Mouse (Mus musculus) kidney, postnatal 25 days (tissue): ENCODE measurements around the gene Klhl5.

Experiments used
- DNase-seq, 2 experiments: peaks; one replicate each; pipeline ENCODE4 v3.0.0; 2021; ENCODE audit warnings: mixed read lengths in 2 of 2

Gene Klhl5

DNA sequence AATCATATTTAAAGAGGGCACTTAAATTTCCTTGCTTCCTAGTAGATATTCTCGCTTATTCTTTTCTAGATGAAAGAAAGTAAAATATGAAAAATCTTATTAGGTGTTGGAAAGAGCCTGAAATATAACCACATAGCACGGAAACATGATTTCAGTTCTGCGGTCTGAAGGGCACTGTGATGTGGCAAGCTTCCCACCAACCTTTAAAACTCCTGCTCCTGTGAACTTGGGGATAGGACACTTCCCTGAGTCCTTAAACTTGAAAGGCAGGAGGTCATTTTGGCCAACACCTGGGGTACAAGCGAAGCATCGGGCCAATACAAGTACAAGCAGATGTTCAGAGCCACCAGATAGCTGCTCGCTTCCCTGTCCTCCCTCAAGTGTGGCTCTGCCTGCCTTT is 42.4 kb downstream of the Klhl5 start:
- peak in 1 of 2 experiments; percentile 47 for DNase-seq

DNA sequence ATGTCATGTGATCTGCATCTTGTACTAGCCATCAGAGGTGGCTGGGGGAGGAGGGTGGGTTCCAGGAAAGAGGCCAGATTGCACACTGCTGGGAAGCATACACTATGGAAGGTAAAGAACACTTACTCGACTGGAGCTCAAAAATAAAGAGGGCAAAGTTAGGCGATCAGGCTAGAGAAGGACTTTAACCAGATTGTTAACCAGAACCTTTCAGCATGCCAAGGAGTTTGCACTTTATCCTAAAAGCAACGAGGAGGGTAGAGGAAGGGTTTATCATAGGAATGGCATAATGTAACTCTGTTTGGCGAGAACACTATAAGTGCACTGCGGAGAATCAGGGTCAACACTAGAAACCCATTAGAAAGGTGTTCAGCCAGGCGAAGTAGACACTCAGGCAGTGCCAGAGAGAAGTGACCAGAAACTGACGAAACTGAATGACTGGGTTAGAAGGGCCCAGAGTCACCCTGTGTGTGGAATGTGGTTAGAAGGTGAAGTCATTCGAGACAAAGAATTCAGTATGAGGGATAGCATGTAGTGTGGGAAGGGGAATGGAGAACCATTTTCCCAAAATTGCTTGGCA is 43.1 kb downstream of the Klhl5 start:
- no peak for DNase-seq

DNA sequence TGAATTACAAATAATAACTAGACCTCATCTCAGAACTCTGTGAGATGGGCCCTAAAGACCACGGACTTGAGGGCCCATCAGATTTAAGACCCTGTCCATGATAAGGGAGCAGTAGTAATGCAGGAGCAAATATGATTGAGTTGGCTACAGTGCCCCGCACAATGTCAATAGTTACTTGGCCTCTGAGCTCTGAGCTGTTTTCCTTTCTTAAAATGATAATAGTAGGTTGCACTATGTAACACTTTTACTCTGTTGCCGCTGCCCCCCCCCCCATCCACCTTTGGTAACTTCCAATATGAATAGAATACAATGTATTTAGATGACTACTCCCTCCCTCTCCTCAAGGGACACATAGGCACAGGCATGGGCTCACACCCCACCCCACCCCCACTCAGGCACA is 43.9 kb downstream of the Klhl5 start:
- DNase-seq, result no peak

DNA sequence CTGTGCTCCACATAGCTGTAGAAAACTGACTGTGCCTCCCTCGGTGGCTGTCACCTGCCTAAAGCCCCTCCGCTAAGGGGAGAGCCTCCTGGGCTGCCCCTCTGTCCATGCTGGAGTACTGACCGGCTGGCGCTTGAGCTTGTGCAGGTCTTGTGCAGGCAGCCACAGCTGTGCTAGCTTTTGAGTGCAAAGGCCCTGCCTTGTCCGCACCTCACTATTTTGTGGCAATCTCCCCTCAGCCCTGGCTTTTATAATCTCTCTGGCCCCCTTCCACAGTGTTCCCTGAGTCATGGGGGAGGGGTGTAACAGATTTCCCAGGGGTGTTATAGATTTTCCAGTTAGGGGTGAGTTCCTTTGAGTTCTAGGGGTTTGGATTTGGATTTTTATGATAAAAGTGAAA is 44.4 kb downstream of the Klhl5 start:
- DNase-seq, result no peak

DNA sequence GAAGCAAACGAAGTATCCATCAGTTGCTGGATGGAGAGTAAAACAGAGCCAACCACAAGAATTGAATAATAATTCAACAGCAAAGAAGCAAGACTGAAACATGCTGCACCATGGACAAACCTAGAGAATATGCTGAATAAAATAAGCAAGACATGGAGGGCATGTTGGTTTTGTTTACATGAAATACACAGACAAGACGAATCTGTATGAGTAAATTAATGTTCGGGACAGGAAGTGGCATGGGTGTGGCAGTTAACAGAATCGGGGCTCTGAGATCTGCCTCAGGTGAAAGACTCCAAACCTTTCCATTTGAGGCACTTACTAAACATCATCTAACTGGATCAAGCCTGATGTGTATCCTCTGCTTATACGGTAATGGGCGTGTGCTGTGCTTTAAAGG is 46.9 kb downstream of the Klhl5 start:
- no peak for DNase-seq

DNA sequence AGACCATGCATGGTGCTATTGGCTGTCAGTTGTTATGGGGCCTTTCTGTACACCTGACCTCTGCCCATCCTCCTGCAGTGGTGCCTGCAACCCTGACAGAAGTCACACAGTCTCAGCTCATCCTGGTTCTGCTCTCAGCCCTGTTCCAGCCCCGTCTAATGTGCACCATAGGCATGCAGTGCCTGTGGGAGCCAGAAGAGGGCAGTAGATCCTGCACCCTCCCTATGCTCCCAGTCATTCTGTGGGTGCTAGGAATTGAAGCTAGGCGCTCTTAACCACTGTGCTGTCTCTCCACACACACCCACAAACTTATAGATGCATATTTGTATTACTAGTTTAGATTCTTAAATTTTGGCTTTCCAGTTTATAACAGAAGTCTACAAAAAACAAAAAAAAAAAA is 49.5 kb downstream of the Klhl5 start:
- peak; percentile 48 to 58 for DNase-seq

DNA sequence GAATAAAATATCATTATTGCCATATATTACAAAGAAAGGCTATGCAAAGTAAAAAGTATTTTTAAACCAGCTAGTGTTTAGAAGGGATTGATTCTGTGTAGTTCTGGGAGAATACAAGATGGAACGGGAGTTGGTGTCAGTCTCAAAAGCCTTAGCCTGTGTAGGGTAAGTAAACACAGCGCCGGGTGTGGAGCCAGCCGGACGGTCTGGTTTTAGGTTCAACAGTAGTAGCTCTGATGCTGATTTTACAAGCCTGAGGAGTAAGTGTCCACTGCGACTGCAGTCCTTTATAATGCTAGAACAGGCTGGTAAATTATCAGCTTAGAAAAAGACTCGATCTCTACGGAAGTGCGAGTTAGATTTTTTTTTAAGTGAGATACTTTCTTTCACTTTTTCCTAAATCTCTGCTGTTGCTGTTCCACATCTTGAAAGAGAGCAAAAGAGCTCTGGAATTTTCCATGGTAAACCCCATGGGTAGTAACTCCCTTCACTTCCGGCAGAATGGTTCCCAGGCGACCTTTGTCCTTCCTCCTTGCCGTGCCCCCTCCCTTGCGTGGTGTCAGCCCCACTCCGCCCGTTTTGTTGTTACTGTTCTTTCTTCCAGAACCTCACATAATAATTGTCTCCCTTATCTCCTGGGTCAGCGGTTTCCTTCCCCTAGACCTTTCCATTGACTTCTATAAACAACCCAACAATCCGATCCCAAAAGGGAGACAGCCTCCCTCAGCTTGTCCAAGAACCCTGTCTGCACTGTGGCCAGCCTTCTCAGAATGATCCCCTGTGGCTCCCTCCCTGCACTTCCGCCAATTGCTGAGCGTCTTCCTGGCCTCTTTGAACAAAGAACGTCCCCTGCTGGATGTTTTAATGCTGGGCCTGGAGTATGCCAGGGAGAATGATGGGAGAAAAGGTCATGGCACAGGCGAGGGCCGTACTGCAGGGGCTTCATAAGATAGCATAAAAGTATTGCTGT is 50.4 kb downstream of the Klhl5 start:
- peak; percentile 83 to 92 for DNase-seq

DNA sequence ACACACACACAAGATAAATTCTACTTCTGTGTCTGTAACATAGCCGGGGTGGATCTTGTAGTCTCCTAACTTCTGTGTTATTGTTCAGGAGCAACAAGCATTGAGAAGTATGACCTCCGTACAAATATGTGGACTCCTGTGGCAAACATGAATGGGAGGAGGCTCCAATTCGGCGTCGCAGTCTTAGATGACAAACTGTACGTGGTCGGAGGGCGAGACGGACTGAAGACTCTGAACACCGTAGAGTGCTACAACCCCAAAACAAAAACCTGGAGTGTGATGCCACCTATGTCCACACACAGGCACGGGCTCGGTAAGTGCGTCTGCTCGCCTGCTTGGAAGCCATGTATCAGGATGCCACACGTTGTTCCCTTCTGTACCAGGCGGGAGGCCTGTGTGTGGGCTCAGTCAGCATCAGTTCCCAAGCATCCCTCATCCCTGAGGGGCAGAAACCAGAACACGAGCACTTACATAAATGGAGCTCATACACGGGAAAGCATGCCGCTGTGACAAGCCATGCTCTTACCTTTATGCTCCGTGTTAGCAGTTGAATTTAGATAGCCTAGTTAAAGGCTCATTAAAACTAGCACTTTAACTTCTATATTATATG is 51.5 kb downstream of the Klhl5 start:
- DNase-seq, result no peak

DNA sequence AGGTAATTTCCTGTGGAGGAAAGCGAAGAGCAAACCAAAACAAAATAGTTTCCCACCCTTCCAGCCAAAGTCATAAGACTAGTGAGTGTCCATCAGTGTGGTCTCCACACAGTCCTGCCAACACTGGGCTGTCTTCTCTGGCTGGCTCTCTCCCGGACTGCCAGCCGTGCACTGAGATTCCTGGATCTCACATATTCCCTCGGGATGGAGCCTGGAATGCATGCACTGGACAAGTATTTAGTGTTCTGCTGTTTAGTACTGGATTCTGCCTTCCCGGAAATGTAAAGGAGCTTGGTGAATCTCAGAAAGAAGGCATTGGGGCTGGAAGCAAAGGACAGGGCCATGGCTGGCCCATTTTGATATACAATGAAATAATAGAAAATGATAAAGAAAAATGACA is 55.7 kb downstream of the Klhl5 start:
- DNase-seq, result no peak

DNA sequence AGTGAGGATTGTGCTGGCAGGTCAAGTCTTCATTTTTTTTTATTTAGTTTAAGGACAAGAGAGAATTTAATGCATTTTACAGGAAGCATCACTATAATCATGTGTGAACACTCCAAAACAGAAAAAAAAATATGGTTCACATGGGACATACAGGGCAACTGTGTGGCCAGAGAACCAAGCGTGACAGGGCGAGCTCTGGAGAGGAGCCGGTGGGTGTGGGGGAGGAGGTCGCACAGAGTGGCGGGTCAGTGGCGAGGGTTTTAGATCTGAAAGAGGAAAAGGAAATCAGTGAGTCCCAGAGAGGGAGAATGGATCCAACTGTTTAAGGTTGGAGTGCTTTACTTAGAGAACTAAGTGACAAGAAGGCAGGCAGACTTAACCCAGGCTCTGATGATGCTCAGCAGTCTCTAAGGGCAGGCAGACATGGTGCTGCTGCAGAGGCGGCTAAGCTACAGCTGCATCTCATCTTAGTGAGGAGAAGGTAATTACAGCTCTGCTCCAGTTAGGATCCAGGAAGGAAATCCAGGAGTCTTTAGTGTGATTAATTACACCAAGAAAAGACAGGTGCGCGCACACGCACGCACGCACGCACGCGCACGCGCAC is 56.3 kb downstream of the Klhl5 start:
- DNase-seq, result no peak

DNA sequence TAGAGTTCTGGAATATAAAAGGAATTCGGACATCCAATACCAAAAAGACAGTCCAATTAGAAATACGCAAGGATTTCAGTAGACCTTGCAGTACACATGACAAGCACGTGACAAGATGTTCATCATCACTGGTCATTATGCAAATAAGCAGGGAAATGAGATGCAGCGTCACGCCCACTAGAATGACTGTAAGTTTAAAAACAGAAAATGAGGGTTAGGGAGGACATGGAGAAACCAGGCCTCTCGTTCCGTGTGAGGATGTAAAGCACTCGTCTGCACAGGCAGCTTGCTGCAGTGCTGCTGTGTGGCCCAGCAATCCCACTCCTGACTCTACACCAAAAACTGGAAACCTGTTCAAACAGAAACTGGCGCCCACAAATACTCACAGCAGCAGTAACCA is 62.9 kb downstream of the Klhl5 start:
- no peak for DNase-seq

DNA sequence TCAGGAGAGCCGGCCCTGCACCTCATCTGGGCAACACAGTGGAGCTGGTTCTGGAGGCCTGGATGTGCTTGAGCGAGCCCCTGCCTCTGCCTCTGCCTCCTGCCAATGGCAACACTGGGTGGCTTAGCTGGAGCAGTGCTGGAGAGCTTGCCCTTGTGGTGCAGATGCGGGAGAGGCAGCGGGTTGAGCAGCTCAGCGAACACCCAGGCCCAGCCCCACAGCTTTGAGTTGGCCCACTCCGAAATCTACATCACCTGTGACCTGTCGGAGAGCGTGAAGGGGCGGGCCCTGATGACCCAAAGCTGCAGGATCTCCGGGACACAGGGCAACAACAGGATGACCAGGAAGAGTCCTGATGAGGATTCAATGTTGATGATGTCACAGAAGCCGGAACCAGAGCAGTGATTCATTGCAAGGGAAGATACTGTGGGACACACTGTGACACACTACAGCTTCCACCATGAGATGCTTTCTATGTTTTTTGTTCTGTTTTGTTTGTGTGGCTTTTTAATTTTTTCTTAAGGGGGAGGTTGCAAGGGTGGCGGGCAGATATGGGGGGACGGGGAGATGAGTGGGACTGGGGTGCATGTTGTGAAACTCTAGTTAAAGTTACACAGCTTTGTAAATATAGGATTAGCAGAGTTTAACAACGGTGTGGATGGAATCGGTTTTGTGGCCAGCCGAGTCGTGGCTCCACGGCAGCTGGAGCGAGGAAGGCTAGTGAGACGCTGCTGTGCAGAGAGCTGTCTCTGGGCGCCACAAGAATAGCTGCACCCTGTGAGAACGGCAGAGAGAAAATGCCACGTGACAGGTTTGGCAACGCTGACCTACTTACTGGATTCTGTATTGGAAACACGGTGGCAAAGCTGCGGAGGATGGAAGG is 67.9 kb downstream of the Klhl5 start:
- DNase-seq, result peak; percentile 39 to 45

DNA sequence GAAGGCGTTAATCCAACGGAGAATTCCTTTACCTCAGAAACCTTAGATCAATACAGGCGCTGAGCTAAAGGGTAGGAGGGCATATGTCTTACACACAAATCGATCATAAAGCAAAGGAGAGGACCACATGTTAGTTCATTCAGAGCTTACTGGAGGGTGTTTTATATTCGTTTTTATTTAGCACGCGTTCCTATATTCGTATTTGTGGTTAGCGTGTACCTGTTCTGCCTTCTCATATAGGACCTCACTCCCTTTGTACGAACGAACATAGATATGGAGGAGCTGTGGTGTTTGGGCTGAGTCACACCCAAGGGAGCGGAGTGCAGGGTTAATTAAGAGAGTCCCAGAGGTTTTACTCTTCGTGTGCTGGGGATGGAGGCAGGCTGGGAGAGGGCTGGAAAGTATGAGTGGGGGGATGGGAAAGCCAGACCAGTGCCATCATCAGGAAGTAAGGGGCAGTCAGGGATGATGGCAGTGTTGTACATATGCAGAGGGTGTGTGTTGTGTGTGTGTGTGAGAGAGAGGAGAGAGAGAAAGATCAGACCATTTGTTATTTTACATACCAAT is 68.7 kb downstream of the Klhl5 start:
- DNase-seq, result no peak

DNA sequence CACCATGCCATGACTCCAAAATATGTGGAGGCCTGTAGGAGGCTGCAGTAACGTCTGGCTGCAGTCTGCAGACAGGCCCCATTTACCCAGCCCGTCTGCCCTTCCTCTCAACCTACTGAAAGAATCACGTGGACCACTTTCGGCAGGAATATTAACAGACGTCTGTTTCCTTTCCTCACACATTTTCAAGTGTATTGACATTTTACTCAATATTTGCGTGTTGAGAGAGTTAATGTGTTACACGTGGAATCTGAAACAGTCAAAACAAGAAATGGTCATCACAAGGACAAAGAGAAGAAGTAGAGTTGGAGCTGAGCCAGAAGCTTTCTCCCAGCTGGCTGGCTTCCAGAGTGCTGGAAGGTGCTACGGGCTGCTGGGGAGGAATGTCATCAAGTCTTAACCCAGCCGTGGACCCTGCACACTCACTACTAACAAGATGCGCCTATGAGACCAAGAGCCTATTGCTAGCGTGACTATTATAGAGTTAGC is 69.7 kb downstream of the Klhl5 start:
- peak; percentile 80 for DNase-seq

DNA sequence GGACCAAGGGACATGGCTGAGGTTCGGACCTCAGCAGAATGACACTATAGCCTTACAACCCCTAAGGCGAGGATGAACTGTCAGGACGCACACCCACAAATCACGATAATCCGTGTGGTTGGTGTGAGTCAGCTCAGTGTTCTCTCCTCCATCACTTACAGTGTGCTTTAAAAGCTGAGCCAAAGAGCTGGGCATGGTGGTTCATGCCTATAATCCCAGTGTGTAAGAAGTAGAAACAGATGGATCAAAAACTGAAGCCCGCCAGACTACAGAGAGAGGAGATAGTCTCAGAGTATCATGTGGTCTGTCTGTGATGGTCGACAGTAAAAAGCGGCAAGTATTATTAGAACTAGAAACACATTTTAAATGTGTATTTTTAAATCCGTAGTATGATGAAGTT is 71.1 kb downstream of the Klhl5 start:
- no peak for DNase-seq

DNA sequence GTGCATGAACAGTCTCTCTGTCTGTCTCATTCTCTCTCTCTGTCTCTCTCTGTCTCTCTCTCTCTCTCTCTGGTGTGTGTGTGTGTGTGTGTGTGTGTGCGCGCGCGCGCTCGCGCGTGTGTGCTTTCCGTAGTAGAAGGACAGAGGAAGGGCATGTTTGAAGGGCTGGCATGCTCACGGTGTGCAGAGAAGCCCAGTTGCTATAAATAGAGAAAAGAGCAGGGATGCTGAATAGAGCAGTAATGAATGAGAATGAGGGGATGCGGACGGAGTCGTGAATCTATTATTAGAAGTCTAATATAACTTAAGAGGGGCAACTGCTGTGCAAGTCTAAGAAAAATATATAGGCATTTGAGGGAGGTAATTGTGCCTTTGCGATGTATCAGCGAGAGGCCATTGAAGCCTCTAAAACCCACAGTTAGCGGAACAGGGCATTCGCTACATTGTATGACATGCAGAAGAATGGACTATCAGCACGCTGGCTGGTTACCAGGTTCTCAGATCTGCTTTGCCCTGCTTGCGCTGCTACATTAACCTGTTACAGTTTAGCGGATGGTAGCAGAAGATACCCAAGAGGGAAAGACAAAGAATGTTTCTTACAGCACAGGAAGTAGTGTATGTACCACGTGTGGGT is 73.9 kb downstream of the Klhl5 start:
- DNase-seq, result no peak

DNA sequence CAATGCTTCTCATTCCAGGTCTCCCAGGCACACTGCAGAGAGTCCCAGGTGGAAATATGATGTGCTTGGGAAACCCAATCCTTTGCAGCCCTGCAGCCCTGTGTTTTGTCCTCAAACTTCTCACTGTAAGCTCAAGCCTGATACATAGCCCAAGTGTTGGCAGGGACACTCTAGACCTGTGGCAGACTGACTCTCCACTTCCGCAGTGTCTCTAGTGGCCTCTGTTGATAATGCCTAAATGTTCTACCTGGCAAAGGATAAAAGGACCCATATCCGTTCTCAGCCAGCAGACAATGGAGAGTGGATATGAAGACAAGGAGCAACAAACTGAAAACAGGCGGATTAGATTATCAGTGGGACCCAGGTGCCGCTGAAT is 74.4 kb downstream of the Klhl5 start:
- DNase-seq, result no peak

DNA sequence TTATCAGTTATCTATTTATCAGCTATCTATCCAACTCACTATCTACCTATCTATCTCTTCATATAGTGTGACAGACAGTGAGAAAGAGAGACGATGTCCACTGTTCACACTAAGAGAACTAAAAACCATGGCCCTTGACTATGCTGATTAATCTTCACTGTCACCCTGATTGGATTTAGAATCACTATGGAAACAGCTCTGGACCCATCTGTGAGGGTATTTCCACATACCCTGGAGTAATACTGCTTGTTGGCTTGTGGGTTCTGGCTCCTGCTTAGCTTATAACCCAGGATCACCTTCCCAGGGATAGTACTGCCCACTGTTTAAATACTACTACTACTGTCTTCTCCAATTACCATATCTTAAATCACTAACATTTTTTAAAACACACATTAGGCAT is 74.9 kb downstream of the Klhl5 start:
- no peak for DNase-seq

DNA sequence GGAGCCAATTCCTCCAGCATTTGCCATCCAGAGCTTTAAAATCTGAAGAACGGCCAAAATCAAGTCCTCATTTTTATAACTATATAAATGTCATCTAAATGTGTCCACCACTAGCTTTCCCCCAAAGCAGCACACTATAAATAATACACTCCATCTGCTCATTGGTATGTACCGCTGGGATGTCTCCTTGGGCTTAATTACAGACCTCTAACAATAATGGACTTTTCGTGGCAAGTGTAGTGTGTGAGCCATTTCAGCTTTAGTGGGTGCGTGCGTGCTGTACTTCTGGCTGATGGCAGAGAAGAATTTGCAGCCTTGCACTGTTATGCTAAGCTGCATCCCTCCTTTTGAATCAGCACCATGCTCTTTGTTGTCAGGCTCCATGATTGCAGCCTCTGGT is 84.3 kb downstream of the Klhl5 start:
- DNase-seq, result no peak

DNA sequence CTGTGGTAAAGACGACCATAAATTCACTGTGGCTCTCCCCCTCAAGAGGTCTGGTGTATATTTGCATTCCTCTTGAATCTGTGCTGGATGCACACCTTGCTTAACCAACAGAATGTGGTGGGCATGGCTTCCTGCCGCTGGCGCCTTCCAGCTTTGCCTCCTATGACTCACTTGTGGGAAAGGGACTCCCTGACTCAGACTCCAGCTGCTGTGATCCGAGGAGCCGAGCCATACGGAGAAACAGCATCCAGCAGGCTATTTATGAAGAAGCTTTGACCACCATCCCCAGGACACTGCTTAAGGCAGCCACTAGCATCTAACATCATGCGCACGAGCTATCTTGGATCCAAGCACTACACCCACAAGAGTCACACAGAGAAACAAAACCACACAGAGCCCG is 87.1 kb downstream of the Klhl5 start:
- no peak for DNase-seq

DNA sequence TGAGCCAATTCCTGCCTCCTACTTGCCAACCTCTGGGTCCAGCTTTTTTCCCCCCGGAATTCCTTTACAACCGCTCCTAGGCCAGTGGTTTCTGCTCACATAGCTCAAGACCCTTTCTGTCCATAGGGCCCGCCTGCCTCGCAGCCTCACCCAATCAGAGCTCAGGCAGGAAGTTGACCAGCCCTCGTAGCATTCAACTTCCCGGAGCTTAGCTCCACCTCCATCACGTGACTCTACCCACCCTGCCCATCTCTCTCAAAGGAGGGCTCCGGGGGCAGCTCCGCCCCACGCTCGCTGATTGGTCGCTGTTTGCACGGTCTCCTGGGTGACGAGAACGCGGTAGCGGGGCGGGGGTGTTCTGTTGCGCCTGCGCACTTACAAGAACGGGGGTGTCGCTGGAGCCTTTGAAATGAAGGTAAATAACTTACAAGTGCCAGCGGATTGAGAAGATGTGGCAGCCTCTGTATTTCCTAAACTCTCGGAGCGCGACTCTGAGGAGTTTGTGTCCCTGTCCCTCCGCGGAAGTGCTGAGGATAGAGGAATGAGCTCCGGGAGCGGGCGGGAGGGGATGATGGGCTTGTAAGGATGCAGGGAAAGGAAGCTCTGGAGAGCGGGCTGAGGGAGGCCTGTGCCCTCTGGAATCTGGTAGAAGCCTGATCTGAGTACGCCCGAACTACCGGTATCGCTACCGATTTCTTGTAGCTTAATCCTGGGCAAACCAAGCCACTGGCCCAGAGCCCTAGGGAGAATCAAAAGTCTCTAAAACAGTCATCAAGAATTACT is 92.2 kb downstream of the Klhl5 start, which contains the start of gene Wdr19:
Gene Wdr19 (plus strand): TSS at position 351 of the 783 bp plus-strand sequence.
- peak; percentile 99 to 100 for DNase-seq
